Mouse (Mus musculus): Measurements from ENCODE around the gene Zfp362. TPM values are rescaled to one million over a fixed set of nuclear protein-coding genes. Genes with fewer than 3 reads are reported as not detected.
A peak's percentile ranks its signal among the peaks of the same experiment; 100 is the strongest.

The Zfp362 gene
- 10 to 100 TPM; 22.1 to 28.3 (median 25.5) TPM for total RNA-seq (2022)

DNA sequence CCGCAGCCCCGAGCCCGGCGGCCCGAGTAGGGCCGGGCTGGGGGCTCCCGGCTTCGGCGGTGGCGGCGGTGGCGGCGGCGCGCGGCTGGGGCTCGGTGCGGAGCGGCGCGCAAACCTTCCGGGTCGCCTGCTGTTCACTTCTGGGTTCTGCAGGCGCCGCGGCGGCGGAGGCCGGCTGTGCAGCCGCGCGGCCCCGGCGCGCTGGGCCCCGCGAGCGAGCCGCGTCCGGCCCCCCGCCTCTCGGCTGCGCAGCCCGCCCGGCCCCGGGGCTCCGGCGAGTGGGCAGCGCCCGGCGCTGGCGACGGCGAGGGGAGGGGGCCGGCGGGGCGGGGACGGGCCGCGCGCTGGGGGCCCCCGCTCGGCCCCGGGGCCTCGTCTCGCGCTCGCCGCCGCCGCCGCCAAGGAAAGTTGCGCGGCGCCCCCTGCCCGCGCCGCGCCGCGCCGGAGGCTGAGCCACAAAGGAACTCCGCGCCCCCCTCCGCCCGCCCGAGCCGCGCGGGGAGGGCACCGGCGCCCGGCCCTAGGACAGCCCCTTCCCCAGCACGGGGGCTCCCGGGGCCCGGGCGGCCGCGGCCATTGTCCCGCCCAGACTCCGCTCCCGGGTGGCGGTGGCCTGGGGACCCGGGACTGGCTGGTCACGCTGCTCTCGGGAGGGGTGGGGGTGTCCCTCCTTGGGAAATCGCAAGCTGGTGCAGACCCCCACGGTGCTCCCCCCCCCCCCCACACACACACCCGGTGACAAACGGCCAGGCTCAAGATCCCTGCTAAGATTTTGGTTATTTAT, at the start of gene Zfp362:
Gene Zfp362 (minus strand): TSS at position 3 of the 784 bp plus-strand sequence.
- no peak for DNase-seq (ENCODE audit: low spot score in 2 of 2)

DNA sequence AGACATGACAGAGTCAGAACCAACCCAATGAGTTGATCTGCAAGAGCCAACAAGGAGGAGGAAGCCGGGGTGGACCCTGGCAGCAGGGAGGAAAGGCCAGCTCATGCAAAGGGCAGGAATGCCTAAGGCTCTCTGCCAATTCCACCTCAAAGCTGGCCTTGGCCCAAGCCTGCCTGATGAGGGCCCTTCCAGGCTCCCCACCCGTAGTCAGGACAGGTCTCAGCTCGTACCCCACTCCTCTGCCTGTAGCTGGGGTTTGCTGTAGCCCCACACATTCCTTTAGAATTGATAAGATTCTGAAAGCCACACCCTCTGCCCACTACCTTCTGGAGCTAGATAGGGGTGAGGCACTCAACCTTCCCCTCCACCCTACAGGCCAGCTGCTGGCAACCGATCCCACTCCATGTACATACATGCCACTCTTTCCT, 49.8 kb upstream of the Zfp362 start:
- no peak for DNase-seq (ENCODE audit: low spot score in 2 of 2)

DNA sequence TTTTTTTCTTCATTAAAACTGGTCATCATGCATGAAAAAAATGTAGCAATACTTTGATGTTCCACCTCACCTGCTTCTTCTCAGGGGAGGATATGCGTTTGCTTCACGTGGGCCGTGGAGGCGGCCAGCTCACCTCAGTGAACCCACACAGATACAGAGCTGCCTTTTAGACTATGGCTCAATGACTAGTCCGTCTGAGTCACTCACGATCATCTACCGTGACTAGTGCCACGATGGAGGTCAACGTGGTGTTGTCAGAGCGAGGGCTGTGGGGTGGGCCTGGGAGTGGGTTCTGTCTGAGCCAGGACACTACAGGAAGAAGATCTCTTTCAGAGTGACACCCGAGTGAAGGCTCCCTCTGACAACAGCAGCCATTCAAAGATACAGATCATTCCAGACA, 47.3 kb upstream of the Zfp362 start:
- DNase-seq (ENCODE audit: low spot score in 2 of 2): no peak

DNA sequence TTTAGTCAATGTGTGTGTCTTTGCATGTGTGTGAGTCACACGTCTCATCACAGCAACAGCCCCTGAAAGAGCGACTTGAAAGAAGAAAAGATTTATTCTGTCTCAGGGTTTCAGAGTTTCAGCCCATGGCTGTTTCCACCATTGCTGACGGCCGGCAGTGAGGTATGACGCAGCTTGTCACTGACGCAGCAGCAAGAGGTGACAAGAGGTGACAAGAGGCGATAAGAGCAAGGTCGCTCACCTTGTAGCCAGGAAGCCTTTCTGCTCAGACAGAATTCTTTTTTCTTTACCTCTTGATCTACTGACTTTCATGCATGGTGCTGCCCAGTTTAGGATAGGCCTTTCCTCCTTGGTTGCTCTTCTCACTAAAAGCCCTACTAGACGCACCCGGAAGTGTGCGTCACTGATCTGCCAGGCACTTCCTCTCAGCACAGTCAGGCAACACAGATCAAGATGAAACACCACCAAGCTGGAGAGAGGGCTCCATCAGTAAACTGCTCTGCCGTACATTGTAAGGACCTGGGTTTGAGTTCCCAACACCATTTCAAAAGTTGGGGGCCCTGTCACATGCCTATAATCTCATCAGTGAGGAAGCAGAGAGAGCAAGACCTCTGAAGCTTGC, 46.5 kb upstream of the Zfp362 start:
- DNase-seq (ENCODE audit: low spot score in 2 of 2): no peak

- DNase-seq (ENCODE audit: low spot score in 2 of 2): no peak
Observed at GRCm38 (mm10) chr4:128849686-128850085, 43.8 kb upstream of the Zfp362 start.

DNA sequence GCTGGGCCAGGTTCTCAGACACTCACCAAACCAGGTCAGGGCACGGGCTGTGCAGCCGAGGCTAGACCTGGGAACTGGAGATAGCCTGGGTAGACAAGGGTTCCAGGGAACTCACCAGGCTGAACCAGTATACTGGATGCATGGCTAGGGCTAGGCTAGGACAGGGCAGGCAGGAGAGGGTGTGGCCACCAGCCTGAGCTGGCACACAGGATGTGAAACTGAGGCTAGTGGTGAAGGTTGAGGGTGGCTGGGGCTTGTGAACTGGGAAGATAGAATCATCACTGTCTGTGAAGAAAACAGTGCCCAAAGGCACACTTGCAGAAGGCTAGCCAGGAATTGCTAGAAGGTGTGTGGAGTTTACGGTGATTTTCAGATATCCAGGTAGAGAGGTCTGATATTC, 43.1 kb upstream of the Zfp362 start:
- DNase-seq (ENCODE audit: low spot score in 2 of 2): no peak

DNA sequence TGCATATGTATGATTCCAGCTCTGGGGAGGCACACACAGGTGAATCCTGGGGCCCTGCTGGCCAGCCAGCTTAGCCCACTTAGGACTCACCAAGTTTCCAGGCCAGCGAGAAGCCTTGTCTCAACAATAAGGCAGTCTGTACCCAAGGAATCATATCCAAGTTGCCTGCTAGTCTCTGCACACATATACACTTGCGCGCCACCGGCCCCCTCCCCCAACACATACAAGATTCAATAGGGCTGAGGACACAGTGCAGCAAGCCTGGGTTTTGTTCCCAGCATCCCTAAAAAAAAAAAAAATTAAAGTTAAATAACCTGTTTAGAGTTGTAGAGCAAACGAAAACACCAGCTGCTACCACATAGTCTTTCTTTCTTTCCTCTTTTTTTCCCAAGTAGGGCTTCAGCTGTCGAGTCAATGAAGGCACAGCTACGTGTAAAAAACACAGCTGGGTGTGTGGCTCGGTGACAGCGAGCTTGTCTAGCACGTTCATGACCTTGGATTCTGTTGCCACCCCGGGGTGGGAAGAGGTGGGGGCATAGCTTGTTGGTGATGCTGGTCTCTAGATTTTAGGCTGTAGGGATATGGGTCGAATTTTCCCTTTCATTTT, 39.6 kb upstream of the Zfp362 start:
- no peak for DNase-seq (ENCODE audit: low spot score in 2 of 2)

DNA sequence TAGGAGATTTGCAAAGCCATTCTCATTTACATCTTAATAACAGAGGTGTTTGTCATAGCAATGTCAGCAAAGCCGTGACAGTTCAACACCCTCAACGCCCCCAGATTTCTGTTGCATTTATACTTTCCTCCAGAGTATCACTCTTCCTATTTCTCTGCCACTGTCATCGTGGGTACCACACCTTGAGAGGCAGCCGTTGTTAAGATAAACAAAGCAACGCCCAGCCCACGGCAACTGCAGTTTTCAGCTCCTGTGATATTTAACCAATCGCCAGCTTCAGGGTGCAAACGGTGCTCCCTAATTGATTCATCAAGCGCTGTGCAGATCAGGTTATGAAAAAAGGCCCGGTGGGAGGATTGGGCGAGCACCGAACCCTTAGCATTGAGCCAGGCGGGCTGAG, 38.7 kb upstream of the Zfp362 start:
- DNase-seq (ENCODE audit: low spot score in 2 of 2): no peak

DNA sequence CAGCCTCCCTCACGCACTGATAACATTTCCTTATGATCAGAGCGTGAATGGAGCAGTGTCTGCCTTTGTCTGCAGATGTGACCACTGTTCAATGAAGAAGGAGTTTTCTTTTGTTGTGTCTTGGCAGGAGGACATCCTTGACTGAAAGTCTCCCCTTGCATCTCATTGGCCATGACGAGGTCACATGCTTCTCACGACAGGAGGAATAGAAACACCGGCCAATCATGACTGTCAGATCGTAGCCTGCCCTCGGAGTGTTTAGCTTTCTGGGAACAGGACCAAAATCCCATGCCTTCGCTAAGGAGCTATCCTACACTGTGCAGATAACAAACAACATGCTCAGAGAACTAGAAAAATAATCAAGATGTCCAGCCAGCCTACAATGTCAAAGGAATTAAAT, 35.4 kb upstream of the Zfp362 start:
- no peak for DNase-seq (ENCODE audit: low spot score in 2 of 2)

DNA sequence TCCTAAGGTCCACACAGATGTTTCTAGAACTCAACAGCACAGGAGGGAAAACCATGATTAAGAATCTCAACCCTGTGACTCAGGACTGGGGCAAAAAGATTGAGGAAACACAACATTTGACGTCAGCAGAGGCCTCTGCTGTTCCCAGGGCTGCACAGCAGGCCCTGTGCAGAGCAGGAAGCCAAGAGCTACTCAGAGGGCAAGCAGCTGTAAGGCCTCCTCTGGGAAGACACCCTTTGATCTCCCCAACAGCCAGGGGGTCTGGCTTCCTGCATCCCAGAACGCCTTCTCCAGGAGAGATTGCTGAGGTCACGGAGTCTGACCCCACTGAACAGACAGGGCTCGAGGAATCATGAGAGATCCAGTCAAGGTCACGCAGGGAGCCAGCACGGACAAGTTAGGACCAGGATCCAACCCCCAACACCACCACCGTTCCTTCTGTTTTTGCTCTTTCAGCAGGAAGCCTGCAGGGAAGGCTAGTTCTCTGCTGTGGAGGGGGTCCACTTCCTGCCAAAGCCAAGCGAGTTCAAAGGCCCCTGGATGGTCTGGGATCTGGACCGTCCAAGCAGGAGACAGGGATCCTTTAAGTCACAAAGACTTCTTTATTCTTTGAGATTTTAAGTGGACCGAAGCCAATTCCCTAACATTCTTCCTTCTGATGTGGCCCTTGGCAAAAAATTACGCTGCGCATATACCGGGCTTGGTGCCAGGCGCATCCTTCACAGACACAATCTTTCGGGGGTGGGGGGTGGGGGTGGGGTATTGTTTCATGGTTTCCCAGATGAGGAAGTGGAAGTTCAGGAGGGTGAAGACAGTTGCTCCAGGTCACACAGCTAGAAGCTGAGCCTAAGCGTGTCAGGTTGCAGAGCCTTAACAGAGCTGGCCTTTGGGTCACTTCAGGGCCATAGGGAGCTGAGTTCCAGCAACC, 34.2 kb upstream of the Zfp362 start:
- peak in 1 of 2 experiments; percentile 7 for DNase-seq (ENCODE audit: low spot score in 2 of 2)

DNA sequence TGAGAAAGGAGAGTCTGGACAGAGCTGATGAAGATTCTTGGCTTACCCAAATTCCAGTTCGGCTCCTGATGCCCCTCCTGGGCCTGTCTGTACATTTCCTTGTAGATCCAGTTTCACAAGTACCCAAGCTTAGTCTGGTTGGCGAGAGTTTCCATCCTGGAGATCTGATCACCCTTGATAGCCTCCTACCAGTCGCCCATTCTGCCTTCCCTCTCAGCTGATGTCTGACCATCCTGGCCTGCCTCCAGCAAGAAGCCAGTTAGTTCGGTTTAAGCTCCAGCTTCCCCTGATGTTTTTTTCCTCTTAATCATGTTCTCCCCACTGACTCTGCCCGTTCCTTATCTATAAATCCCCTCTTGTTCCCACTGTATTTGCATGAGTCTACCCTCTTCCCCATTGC, 32.4 kb upstream of the Zfp362 start:
- no peak for DNase-seq (ENCODE audit: low spot score in 2 of 2)

GRCm38 (mm10) chr4:128824131-128824530, 18.3 kb upstream of the Zfp362 start:
- DNase-seq (ENCODE audit: low spot score in 2 of 2): no peak

DNA sequence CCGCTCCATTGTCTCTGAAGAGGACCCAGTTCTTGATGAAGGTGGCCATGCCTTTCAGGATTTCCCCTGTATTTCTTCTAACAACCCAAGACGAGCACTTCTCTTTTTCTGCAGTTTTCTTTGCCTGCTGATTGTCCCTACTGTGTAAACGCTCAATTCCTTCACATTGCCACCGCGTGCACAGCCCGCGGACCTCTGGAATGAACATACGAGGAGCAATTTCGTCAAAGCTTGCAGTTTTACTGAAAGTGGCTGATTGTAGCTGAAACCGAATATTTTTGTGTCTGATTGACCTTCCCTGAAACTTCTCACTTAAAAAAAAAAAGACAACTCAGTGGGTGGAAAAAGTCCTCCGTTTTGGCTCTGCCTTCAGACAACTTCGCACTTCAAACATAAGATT, 14.7 kb upstream of the Zfp362 start:
- no peak for DNase-seq (ENCODE audit: low spot score in 2 of 2)

DNA sequence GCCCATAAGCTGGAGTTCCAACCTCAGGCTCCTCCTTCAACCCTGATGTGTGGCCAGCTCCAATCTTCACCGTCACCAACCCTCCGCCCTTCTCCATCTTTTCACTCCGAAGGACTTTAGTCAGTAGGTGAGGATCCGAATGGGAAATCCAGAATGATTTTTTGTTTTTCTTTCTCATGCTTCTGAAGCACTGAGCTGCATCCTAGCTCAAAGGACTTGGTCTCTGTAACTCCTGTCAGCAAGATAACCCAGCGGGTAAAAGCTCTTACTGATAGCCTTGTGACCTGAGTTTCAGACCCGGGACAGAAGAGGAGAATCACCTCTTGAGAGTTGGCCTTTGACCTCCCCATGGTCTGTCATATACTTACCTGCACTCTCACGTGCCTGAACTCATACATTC, 11.2 kb upstream of the Zfp362 start:
- no peak for DNase-seq (ENCODE audit: low spot score in 2 of 2)

- DNase-seq (ENCODE audit: low spot score in 2 of 2): peak; percentile 85 to 87
Observed at GRCm38 (mm10) chr4:128811382-128812056, 5.7 kb upstream of the Zfp362 start.

DNA sequence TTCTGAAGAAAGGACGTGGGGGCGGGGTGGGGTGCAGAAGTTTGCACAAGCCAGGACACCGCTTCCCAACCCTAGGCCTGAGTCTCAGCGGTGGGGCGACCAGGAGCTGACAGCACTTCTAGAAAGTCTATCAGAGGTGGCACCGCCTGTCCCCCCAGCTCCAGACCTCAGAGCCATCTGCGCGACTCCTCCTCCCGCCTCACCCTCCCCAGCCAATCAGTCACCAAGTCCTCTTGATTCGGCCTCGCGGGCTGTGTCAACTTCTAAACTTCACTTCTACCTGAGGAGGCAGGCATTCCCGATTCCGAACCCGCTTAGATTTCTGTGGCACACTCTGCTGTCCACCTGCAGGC, 958 bp upstream of the Zfp362 start:
- no peak for DNase-seq (ENCODE audit: low spot score in 2 of 2)

DNA sequence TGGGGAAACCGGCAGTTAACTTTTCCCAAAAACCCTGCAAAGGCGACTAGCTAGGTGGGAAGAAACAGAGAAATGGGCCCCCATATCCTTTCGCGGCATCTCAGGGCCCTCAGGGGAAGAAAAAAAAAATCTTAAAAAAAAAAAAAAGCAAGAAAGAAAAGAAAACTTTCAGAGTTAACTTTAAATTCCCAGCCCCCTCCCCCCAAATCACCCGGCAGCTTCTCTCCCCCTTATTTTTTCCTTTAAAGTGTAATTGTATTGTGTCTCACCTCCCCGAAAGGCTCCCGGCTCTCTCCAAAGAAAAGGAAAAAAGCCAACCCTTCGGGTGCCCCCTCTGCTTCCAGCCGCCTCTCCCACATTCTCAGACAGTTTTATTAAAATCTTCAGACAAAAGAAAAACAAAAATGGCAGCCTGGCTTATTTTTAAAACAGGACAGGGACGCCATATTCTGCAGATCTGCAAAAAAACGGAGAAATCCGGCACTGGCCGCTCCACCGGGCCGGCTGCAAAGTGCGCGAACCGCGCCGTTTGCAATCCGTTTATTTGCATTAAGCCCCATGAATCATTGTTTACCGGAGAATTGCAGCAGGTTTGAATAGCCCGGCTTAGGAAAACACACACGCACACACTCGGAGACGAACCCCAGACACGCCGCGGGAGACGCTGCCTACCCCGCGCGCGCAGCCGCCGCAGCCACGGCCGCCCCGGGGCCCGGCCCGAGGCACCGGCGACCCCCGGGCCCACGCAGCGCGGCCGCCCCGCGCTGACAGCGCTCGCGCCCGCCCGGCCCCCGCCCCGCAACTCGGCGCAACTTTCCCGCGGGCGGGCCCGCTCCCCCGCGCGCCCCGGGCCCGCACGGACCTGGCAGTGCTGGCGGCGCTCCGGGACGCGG, 449 bp downstream of the Zfp362 start:
- peak in 1 of 2 experiments; percentile 15 for DNase-seq (ENCODE audit: low spot score in 2 of 2)

- DNase-seq (ENCODE audit: low spot score in 2 of 2): no peak
Observed at GRCm38 (mm10) chr4:128804426-128805149, 1.3 kb downstream of the Zfp362 start.

DNA sequence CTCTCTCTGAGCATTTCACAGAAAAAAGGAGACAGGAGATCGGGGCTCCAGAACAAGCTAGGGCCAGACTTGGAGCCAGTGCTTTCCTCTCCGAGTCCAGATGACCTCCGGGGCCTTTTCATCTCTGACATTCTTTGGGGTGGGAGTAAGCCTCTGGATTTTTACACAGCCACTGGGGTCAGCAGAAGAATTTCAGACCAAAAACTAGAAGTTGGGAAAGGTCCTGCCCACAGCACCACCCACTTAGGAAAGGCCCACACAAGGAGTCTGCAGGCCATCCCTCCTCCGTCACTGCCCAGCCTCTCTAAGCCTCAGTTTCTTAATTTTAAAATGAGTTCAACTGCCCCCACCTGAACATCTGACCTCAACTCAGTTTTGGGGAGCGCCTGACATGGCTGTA, 2.3 kb downstream of the Zfp362 start:
- no peak for DNase-seq (ENCODE audit: low spot score in 2 of 2)

All from layer of hippocampus, adult 8-10 months (tissue).